Mouse (Mus musculus): ENCODE data around the gene Lurap1l. TPM values are rescaled to one million over a fixed set of nuclear protein-coding genes. Genes with fewer than 3 reads are reported as not detected.

The Lurap1l gene
- polyA plus RNA-seq (2012; rRNA removed), result 3.8 and 4.5 TPM in 2 replicates

GRCm38 (mm10) chr4:80910481-80910870 is at the start of gene Lurap1l:
Gene Lurap1l (plus strand): TSS chr4:80910646.

Other genes with a start within 250 kb of the Lurap1l start
- 0.28 and 1.5 TPM in 2 replicates for gene Tyrp1, start 76.5 kb upstream of the Lurap1l start, polyA plus RNA-seq (2012; rRNA removed)